Mouse (Mus musculus) embryonic facial prominence, embryonic 15.5 days (tissue): ENCODE data around the gene Ppm1l. TPM values are rescaled to one million over a fixed set of nuclear protein-coding genes. Genes with fewer than 3 reads are reported as not detected.

ENCODE experiments used
- ATAC-seq: fragments of 200-750 bp; cut with Nextera tagmentation; 2 replicates; pipeline ENCODE4 v1.8.0; 2017; ENCODE audit warnings: low read depth, moderate TSS enrichment; ENCODE audit not compliant: insufficient number of reproducible peaks, low FRiP score, low TSS enrichment
- H3K27ac ChIP-seq: fragments of 300-500 bp; sonication (generic); replicated peaks from 2 replicates; pipeline ENCODE4 v1.5.1; 2015; ENCODE audit warnings: mild to moderate bottlenecking, inconsistent platforms
- H3K27me3 ChIP-seq: fragments of 300-500 bp; sonication (generic); 2 replicates; pipeline ENCODE4 v1.6.1; 2015; ENCODE audit warnings: inconsistent platforms
- H3K36me3 ChIP-seq: fragments of 300-500 bp; sonication (generic); 2 replicates; pipeline ENCODE4 v1.6.1; 2015; ENCODE audit warnings: mild to moderate bottlenecking, inconsistent platforms
- H3K4me1 ChIP-seq: fragments of 300-500 bp; sonication (generic); 2 replicates; pipeline ENCODE4 v1.6.1; 2015; ENCODE audit warnings: inconsistent platforms
- H3K4me2 ChIP-seq: fragments of 300-500 bp; sonication (generic); replicated peaks from 2 replicates; pipeline ENCODE4 v1.6.1; 2015; ENCODE audit warnings: mild to moderate bottlenecking, inconsistent platforms
- H3K4me3 ChIP-seq: fragments of 300-500 bp; sonication (generic); replicated peaks from 2 replicates; pipeline ENCODE4 v1.5.1; 2015; ENCODE audit warnings: mild to moderate bottlenecking, inconsistent platforms
- H3K9ac ChIP-seq: fragments of 300-500 bp; sonication (generic); 2 replicates; pipeline ENCODE4 v1.6.1; 2015; ENCODE audit warnings: inconsistent platforms
- H3K9me3 ChIP-seq: fragments of 300-500 bp; sonication (generic); replicated peaks from 2 replicates; pipeline ENCODE4 v1.6.1; 2016; ENCODE audit warnings: inconsistent platforms
- WGBS: fragments of 180-500 bp; shearing (Covaris S2); methylation state at CpG from one replicate; pipeline ENCODE4 v1.1.7; 2015; 5-methylcytosine and 5-hydroxymethylcytosine counted together
- polyA plus RNA-seq: library from polyadenylated mRNA; unstranded; fragments of >200 nt; fragmentation: Nextera tagmentation; extraction: Ambion mirVana; gene quantifications from 2 replicates; pipeline ENCODE4 v1.2.1, GENCODE M21; 2015

Ppm1l gene
- polyA plus RNA-seq: 7.3 and 9.2 TPM in 2 replicates

DNA sequence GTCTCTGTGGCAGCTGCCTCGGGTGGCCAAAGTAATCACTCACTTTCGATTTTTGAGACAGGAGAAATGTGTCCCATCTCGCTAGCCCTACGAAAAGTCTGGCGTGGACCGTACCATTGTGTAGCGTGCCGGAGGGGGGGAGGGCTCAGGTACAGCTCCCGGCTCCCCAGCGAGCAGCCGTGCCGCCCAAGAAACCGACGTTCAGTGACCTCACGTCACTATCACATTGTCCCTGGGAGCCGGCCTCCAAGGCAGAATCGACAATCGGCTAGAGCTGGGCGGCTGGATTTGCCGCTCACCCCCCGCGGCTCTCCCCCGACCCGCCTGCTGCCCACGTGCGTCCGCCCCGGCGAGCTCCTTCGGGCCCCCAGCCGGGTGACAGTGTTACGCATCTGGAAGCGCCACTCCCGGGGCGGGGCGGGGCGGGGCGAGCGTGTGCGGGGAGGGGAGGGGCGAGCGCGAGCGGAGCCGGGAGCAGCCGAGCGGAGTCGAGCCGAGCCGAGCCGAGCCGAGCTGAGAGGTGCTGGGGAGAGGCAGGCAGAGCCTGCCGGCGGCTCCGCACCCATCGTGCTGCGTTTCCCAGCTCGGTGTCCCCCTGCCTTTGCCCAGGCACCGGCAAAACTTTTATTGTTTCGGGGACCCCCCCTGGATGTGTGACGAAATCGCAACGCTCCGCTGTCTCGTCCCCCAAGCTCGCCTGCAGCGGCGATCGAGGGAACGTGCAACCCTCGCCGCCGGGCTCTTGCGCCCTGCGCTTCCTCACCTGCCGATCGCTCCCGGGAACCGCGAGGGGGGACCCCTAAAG is at the start of gene Ppm1l:
Gene Ppm1l (plus strand): TSS at position 471 of the 805 bp plus-strand sequence.
- peak within 1 kb of the TSS; percentile 85 for H3K27ac ChIP-seq
- H3K4me1 ChIP-seq: peaks cover 21% of the 10 kb centered on the region
- ATAC-seq: peak; percentile 99
- WGBS: under 1% methylated on average over 73 of the region's 80 CpGs
- H3K4me2 ChIP-seq: peak within 1 kb of the TSS; percentile 97
- H3K36me3 ChIP-seq: no peaks in the 10 kb centered on the region
- peak within 1 kb of the TSS; percentile 80 for H3K4me3 ChIP-seq
- peak within 1 kb of the TSS; percentile 74 for H3K9ac ChIP-seq
- no peaks in the 10 kb centered on the region for H3K27me3 ChIP-seq
- no peaks in the 10 kb centered on the region for H3K9me3 ChIP-seq

DNA sequence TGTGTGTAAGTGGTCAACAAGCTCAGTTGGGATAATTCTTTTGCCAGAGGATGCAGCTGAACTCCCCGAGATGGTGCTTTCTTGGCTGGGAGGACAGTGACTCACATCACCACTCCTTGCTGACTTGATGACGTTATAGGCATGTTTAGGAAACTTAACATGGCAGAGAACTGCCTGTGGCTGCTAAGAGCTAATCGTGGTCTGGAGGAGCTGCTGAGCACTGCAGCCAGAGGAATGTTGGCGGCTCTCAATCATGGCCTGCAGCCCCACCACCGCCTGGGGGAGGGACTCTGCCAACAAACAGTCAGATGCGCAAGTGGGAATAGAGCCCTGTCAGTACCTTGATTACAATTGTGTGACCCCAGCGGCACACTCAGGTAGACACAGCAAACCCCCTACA is 44.8 kb upstream of the Ppm1l start:
- Histone ChIP-seq H3K4me2 (no peak overlapping the region), H3K36me3 (no peaks in the 10 kb centered on the region), H3K4me3 (no peak overlapping the region), H3K27me3 (no peaks in the 10 kb centered on the region), H3K27ac (no peak overlapping the region), H3K9me3 (no peaks in the 10 kb centered on the region), H3K4me1 (no peaks in the 10 kb centered on the region), H3K9ac (no peak overlapping the region)
- WGBS: 53% methylated on average over 7 of the region's 7 CpGs
- no peak for ATAC-seq

GRCm38 (mm10) chr3:69274018-69274663 is 42.5 kb upstream of the Ppm1l start:
- ATAC-seq: no peak
- H3K9ac ChIP-seq: no peak overlapping the region
- no peaks in the 10 kb centered on the region for H3K36me3 ChIP-seq
- H3K27ac ChIP-seq: no peak overlapping the region
- H3K4me2 ChIP-seq: no peak overlapping the region
- no peaks in the 10 kb centered on the region for H3K4me1 ChIP-seq
- WGBS: 87% methylated on average over 16 of the region's 16 CpGs
- no peaks in the 10 kb centered on the region for H3K9me3 ChIP-seq
- no peaks in the 10 kb centered on the region for H3K27me3 ChIP-seq
- H3K4me3 ChIP-seq: no peak overlapping the region

DNA sequence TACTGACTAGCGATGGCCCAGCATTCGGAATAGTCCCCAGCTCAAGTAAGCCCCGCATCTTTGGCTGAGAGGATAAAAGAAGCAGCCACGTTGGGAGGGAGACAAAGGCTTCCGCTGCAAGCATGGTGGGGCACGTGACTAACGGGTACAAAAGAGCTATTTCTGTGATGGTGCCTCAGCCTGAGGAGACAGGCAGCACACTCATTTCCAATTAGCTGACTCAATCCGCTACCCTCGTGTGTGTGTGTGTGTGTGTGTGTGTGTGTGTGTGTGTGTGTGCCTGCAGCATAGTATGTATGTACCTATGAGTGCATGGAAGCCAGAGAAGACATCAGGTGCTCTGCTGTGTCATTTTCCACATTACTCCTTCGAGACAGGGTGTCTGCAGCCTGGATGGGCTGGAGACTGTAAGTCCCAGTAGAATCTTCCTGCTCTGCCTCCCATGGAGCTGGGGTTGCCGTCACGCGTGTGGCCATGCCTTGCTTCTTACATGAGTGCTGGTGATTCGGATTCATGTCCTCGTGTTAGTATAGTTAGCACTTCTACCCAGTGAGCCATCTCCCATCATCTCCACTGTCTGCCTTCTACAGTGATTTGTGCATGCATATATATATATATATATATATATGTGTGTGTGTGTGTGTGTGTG is 41.9 kb upstream of the Ppm1l start:
- Histone ChIP-seq H3K9me3 (no peaks in the 10 kb centered on the region), H3K4me3 (no peak overlapping the region), H3K36me3 (no peaks in the 10 kb centered on the region), H3K27me3 (no peaks in the 10 kb centered on the region), H3K4me2 (no peak overlapping the region), H3K9ac (no peak overlapping the region), H3K4me1 (no peaks in the 10 kb centered on the region), H3K27ac (no peak overlapping the region)
- no peak for ATAC-seq
- WGBS: 68% methylated on average over 15 of the region's 15 CpGs

DNA sequence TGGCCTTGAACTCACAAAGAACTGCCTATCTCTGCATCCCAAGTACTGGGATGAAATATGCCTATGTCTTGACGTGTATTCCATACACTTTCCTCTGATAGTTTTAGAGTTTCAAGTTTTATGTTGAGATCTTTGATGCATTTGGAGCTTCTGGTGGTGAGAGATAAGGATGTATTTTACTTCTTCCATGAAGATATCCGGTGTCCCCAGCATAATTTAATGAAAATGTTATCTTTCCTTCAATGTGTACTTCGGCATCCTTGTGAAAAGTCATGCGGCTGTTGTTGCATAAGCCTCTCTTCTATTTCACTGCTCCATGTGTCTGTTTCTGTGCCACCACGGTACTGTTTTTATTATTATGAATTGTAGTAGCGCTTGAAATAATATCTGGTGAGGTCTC is 38.0 kb upstream of the Ppm1l start:
- Histone ChIP-seq H3K4me3 (no peak overlapping the region), H3K27ac (no peak overlapping the region), H3K4me2 (no peak overlapping the region), H3K27me3 (no peaks in the 10 kb centered on the region), H3K4me1 (no peaks in the 10 kb centered on the region; the same call in 1 of the 2 replicates), H3K9me3 (no peaks in the 10 kb centered on the region), H3K36me3 (no peaks in the 10 kb centered on the region), H3K9ac (no peak overlapping the region)
- no peak for ATAC-seq
- 88% methylated on average over 6 of the region's 6 CpGs for WGBS

DNA sequence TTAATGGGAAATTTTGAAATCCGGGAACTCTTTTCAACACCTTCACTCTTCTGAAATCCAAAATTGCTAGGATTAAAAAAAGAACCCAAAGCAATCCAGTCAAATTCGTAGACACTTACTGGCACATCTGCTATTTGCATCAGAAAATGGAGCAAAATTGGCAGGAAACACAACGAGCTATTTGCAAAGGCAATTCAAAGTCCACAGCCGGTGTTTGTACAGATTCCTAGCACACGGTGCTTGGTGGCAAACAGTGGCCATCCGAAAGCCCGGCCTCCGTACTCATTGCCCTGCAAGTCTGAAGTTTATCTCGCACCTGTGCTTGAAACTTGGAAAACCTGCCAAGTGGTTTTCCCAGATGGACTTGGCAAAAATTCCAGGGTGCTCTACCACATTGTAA is 34.3 kb upstream of the Ppm1l start:
- Histone ChIP-seq H3K4me1 (no peaks in the 10 kb centered on the region; the same call in 1 of the 2 replicates), H3K27me3 (0 out of 2 replicates have a peak, but pooled peaks cover 3% of the 10 kb centered on the region), H3K4me2 (no peak overlapping the region), H3K4me3 (no peak overlapping the region), H3K36me3 (no peaks in the 10 kb centered on the region), H3K27ac (no peak overlapping the region), H3K9me3 (no peaks in the 10 kb centered on the region), H3K9ac (no peak overlapping the region)
- WGBS: 65% methylated on average over 9 of the region's 9 CpGs
- no peak for ATAC-seq

DNA sequence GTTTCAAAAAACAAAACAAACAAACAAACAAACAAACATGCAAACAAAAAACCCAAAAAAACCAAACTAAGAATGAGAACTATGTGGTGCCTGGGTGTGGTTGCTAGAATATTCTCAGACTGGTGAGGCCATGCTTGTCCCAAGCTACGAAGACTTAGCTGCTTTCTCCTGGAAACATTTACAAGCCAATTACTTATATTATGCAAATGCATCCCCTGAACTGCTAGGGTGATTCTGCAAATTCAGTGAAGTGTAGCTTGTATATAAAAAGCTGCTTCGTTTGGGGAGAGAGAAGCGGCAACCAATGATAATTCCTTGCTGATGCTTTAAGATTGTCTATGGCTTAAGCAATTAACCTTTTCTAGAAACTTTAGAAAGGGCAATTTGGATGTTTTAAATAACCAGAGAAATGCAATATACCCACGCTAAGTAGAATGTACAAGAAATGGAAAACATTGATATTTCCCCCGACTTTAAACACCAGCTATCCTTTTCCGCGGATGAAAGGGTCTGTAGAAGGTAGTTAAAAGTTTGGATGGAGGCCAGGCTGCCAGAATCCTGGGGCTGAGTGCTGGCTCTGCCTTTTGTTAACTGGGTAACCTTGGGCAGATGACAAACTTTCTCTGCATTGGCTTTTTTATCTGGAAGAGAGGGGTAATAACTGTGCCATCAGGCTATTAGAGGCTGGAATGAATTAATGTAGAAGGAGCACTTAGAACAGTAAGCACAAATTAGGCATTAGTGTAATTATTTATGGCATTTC is 33.4 kb upstream of the Ppm1l start:
- no peaks in the 10 kb centered on the region for H3K9me3 ChIP-seq
- H3K4me3 ChIP-seq: no peak overlapping the region
- 0 out of 2 replicates have a peak, but pooled peaks cover 3% of the 10 kb centered on the region for H3K27me3 ChIP-seq
- H3K4me1 ChIP-seq: no peaks in the 10 kb centered on the region; the same call in 1 of the 2 replicates
- no peak overlapping the region for H3K27ac ChIP-seq
- no peak overlapping the region for H3K9ac ChIP-seq
- no peak overlapping the region for H3K4me2 ChIP-seq
- no peak for ATAC-seq
- WGBS: 34% methylated on average over 7 of the region's 7 CpGs
- no peaks in the 10 kb centered on the region for H3K36me3 ChIP-seq

GRCm38 (mm10) chr3:69289833-69290232 is 26.8 kb upstream of the Ppm1l start:
- ATAC-seq: no peak
- Histone ChIP-seq H3K9ac (no peak overlapping the region), H3K4me2 (peak overlapping the region; percentile 16; the same call in 1 of the 2 replicates), H3K4me3 (no peak overlapping the region), H3K27ac (no peak overlapping the region), H3K4me1 (0 out of 2 replicates have a peak, but pooled peaks cover 8% of the 10 kb centered on the region), H3K36me3 (no peaks in the 10 kb centered on the region), H3K9me3 (no peaks in the 10 kb centered on the region), H3K27me3 (0 out of 2 replicates have a peak, but pooled peaks cover 3% of the 10 kb centered on the region)
- 51% methylated on average over 14 of the region's 14 CpGs for WGBS

DNA sequence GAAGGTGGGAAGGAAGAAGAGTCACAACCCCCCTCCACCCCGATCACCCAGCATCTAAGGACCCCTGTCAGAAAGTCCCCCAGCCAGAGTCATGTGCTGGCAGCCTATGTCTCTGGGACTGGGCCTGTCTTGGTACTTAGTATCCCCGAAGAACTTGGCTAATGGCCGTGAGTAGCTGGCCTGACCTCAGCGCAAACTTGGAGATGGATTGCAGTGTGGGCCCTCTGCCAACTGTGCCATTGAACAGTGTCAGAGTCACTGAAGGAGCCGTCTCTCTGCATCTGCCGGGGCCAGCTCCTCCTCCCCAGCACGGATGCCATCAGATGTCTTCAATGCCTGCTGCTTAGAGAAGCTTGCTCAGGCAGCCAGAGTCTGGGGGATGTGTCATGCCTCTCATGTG is 26.4 kb upstream of the Ppm1l start:
- Histone ChIP-seq H3K36me3 (no peaks in the 10 kb centered on the region), H3K27me3 (0 out of 2 replicates have a peak, but pooled peaks cover 3% of the 10 kb centered on the region), H3K27ac (no peak overlapping the region), H3K9me3 (no peaks in the 10 kb centered on the region), H3K4me3 (no peak overlapping the region), H3K4me1 (0 out of 2 replicates have a peak, but pooled peaks cover 8% of the 10 kb centered on the region), H3K4me2 (peak overlapping the region; percentile 16; the same call in 1 of the 2 replicates), H3K9ac (no peak overlapping the region)
- 46% methylated on average over 7 of the region's 7 CpGs for WGBS
- peak; percentile 67; the same call in 1 of the 2 replicates for ATAC-seq

GRCm38 (mm10) chr3:69290844-69291243 is 25.8 kb upstream of the Ppm1l start:
- H3K9me3 ChIP-seq: no peaks in the 10 kb centered on the region
- H3K4me3 ChIP-seq: no peak overlapping the region
- H3K4me2 ChIP-seq: no peak overlapping the region
- 0 out of 2 replicates have a peak, but pooled peaks cover 3% of the 10 kb centered on the region for H3K27me3 ChIP-seq
- H3K9ac ChIP-seq: no peak overlapping the region
- H3K4me1 ChIP-seq: 0 out of 2 replicates have a peak, but pooled peaks cover 8% of the 10 kb centered on the region
- H3K36me3 ChIP-seq: no peaks in the 10 kb centered on the region
- WGBS: 76% methylated on average over 3 of the region's 3 CpGs
- no peak for ATAC-seq
- H3K27ac ChIP-seq: no peak overlapping the region
